Mouse (Mus musculus) layer of hippocampus, adult 9-11 months (tissue): ENCODE results near the gene Gsg1l.

Experiments
- DNase-seq: peaks from one replicate; pipeline ENCODE4 v3.0.0; 2022

Gsg1l gene

GRCm38 (mm10) chr7:125900386-125901161 is 181.6 kb downstream of the Gsg1l start:
- DNase-seq = no peak

DNA sequence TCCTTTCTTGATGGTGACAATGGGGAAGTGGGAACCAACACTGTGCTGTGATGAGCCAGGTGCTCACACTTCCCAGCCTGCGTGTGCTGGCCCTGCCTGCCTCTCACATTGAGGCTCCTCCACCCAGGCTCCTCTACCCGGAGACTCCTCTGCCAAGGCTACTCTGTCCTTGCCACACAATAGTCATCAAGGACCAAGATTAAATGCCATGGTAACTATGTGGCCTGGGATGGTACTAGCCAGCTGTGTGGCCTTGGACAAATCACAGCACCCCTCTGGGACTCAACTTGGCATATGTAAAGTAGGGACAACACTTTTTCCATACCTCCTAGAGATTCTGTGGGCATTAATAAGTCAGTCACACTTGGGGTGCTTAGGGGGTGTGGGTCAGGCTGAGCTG is 182.3 kb downstream of the Gsg1l start:
- DNase-seq = no peak

DNA sequence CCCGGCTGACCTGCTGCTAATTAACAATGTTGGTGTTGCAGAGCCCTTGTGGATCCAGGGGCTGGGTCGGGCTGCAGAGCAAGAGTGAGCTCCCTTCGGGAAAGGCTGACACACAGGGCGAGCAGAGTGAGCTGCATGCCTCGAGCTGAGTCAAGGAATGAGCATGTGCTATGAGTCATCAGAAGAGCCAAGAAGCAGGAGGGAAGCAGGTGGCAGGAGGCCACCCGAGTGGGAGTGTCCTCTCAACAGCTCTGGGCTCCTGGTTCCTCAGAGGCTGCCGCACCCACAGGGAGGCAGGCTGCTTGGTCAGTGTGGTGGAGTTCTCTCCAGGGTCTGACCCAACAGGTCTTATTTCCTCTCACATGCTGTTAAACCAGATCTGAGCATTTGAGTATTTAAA is 183.2 kb downstream of the Gsg1l start:
- peak; percentile 83 for DNase-seq

- no peak for DNase-seq
These were observed 185.2 kb downstream of the Gsg1l start for GRCm38 (mm10) chr7:125897059-125897458.

DNA sequence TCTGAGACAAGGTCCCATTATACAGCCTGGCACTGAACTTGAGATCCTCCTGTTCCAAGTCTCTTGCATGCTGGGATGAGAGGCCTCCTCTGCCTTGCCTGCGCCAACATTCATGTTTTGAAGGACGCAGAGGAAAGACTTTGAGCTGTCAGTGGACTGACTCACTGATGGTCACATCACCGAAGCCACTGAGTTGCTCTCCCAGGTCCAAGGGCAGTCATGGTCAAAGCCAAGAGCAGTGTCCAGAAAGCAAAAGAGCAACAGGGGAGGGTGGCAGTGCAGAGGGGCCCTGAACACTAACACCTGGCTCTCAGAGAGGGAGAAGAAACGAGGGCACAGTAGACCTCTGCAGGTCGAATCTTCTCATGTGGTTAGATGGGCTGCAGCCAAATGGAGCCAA is 188.6 kb downstream of the Gsg1l start:
- DNase-seq = no peak

GRCm38 (mm10) chr7:125888373-125888772 is 193.8 kb downstream of the Gsg1l start:
- peak; percentile 89 for DNase-seq

DNA sequence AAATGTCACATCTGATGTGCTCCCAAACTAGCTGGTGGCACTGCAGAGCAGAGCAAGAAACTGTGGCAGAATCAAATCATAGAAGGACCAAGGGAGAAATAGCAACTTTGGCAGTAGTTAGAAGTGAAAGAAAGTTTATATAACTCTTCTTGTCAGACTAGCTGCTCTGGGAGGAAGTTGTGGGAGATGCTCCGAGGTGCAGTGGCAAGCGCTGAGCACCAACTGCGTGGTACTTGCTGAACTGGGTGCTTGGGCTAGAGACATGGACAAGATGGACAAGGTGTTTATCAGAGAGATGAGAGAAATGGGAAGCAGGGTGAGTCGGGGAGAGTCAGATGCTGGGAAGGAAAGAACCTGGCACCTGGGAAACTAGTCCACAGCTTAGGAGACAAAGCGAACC is 194.4 kb downstream of the Gsg1l start:
- no peak for DNase-seq

DNA sequence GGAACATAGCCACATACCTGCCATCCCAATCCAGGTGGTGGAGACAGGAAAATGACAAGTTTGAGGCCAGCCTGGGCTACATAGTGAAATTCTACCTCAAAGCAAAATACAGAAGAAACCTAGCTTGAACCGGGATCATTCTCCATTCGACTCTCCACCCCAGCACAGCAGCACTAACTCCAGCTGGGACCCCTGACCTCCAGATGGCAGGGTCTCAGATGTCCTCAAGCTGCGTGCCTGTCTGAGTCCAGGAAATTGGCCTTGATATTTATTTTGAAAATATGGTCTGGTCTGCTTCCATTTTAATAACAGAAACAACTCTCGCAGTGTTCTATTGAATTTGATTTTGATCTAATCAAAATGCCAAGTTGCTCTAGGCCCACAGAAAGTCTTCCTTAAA is 195.1 kb downstream of the Gsg1l start:
- DNase-seq = no peak

- no peak for DNase-seq
These were observed 196.0 kb downstream of the Gsg1l start for GRCm38 (mm10) chr7:125886116-125886680.

GRCm38 (mm10) chr7:125883232-125883631 is 199.0 kb downstream of the Gsg1l start:
- DNase-seq = no peak

DNA sequence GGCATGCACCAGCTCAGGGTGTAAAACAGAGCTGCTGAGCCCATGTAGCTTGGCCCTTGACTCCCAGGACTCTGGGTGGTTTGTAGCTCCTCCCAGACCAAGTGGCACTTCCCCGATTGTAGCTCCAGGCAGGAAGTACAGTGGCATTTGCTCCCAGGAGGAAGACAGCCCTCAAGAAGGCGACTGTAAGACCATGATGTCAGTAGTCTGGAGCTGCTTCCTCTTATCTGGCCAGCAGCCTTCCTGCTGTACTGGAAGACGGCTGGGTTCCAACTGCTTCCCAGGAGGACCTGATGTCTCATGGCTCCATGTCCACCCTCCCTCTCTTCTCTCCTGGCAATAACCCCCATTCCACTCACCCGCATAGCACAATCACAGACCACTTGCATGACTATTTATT is 204.2 kb downstream of the Gsg1l start:
- no peak for DNase-seq

DNA sequence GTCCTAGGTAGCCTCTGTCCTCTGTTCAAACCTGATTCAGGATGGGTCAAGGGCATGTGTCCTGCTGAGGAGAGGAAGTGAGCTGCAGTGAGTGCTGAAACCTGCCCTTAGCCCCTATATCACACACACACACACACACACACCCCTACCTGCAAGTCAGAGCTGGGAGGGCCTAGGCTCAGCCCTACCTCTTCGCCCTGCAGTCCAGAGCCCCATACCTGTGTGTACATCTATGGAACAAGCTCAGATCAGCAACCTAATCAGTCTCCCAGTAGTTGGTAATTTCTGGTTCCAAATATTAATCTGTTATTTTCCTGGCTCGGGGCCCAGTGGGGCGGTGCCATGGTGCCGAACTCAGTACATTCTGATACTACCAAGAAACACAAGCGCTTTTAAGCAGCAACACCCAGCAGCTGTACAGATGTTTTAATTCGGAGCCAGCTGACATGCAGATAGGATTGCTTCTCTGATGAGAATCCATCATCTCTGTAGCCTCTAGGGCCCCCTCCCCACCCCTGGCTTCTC is 208.2 kb downstream of the Gsg1l start:
- DNase-seq = no peak

DNA sequence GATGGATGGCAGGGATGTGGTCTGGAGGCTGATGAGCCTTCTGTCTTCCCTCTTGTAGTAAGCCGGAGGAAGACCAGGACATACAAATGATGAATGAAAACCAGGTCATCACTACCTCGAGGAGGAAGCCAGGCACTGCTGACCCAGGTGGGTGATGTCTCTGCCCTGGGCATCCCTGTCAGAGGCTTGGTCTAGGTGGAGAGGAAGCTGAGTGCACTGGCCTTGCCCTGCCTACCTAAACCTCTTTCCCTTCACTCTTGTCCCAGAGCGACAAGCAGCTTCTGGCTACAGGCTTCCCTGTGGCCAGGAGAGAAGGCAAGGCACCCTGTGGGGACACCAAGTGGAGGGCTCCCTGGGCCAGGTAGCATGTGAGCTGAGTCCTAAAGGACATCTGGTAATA is 209.3 kb downstream of the Gsg1l start:
- no peak for DNase-seq

GRCm38 (mm10) chr7:125872202-125872580 is 210.0 kb downstream of the Gsg1l start:
- DNase-seq = no peak

GRCm38 (mm10) chr7:125871404-125872201 is 210.6 kb downstream of the Gsg1l start:
- no peak for DNase-seq

DNA sequence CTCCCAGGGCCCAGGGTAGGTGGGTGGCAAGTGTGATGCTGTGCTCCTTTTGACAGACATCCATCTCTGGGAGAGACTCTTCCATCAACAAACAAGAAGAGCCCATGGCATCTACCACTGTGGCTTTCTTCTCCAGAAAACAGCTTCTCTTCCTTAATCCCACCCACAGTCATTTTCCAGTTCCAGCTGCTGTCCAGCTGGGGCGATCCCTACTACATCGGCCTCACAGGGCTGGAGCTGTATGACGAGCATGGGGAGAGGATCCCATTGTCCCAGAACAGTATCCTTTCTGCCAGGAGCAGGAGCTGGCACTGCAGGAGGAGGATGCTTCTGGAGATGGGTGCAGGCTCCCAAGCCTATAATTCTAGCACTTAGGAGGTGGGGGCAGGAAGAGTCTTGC is 213.6 kb downstream of the Gsg1l start:
- DNase-seq = no peak

- DNase-seq = no peak
These were observed 217.0 kb downstream of the Gsg1l start for GRCm38 (mm10) chr7:125865234-125865633.

DNA sequence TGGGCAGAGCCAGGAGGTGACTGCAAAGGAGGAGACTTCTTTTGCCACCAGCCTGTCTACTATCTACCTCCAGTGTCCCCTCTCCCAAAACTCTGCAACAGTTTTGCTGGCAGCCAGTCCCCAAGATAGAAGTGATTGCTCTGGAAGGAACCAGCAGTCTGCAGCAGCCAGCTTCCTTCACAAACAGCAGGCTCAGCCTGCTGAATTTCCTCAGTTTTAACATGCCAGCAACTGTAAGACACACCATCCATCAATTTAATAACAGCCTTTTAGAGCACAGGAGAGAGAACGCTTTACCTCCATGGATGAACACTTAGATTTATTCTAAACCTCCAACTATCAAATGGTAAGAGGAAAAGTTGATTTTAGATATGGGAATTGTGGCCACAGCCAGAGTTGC is 218.2 kb downstream of the Gsg1l start:
- DNase-seq = no peak

GRCm38 (mm10) chr7:125860421-125860820 is 221.8 kb downstream of the Gsg1l start:
- no peak for DNase-seq

DNA sequence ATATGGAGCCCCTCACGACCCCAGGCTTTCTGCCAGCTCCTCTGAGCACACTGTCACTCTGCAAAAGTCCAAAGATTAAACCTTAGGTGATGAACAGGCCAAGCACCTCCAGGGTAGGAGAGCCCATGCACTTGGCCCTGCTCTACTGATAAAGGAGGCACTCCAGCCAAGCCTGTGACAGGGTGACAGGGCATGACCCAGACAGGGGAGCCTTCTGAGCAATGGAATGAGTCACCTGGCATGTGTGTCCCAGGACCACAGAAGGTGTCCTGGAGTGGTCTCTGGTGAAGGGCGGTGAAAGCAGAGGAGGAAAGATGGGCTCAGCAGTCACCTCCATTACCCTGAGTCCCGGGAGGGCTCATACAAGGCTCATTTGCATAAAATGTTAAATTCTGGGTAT is 222.6 kb downstream of the Gsg1l start:
- DNase-seq = no peak

DNA sequence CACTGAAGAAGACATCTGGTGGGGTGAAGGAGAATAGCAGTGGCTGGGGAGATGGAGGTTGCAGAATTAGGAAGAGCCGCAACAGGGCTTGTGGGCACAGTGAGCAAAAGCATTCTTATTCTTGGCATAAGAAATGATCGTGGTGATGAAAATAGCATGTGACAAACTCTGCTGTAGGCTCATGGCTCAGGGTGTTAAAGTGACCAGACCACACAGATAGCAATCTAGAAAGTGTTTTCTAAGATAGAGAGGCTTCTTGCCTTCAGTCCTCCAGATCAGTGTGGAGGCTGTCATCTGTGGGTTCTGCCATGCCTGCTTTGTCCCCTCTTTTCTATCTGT is 234.7 kb downstream of the Gsg1l start:
- no peak for DNase-seq

DNA sequence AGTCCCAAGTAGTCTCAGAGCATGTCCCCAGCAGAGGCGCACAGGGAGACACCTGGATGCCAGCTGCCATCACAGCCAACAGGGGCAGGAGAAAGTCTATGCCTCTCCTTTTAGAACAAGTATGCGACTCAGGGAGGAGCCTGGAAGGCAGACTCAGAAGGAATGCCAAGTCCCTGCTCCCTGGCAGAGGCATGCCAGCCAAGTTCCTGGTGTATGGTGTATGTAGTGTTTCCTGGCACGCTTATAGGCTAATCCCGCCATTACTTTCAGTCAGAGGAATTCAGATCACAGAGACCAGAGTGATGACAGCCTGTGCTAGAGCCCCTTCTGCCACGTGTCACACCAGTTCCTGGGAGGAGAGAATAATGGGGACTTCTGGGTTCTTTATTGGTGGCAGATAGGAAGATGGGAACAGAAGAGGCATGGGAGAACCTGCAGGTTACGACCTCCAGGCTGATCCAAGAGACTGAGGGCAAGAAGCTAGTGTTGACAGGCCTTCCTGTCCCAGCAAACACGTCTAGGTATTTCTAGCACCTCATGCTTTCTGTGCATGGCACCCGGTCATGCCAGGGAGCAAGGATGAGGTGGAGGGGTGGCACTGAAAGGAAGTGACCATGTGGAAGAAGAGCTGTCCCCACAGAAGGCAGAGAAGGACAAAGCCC is 235.2 kb downstream of the Gsg1l start:
- no peak for DNase-seq

DNA sequence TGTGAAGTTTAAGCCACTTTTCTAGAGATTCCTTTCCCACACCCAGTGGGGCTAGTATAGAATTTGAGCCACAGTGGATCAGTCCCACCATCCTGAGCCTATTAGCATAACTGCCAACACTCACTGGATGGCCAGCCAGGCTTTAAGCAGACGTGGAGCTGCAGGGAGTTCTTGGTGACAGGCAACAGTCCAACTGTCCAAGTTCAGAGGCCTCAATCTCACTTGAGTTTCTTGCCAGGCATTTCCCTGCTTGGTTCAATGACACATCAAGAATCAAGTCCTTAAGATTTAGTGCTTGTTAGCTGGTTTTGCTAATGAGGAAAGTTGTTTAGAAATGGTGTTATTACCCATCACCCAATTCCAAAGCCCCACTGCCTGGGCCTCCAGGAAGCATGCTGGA is 236.6 kb downstream of the Gsg1l start:
- no peak for DNase-seq
